Mouse (Mus musculus): ENCODE data around the gene Rptor. TPM values are rescaled to one million over a fixed set of nuclear protein-coding genes. Genes with fewer than 3 reads are reported as not detected.

The Rptor gene
- total and polyA plus RNA-seq, 2 experiments from 2014 or later = 8.5 to 64.8 TPM

- 77% methylated on average over 9 of the region's 9 CpGs for WGBS
- DNase-seq (ENCODE audit: low spot score) (no peak), ATAC-seq (ENCODE audit: low FRiP score) (no peak)
- Histone ChIP-seq H3K4me1 (ENCODE audit: insufficient read depth, low read length) (peaks cover 8% of the 10 kb centered on the region; the same call in 1 of the 2 replicates), H3K9me3 (ENCODE audit: low read length) (no peaks in the 10 kb centered on the region), H3K4me3 (ENCODE audit: low read depth, low read length) (no peak overlapping the region), H3K9ac (replicated peaks; ENCODE audit: low read length, poor library complexity, severe bottlenecking) (no peak overlapping the region), H3K27ac (ENCODE audit: low read depth, low read length) (no peak overlapping the region), H3K36me3 (ENCODE audit: insufficient read depth, low read length) (no peaks in the 10 kb centered on the region), H3K27me3 (ENCODE audit: insufficient read depth, low read length) (no peaks in the 10 kb centered on the region), H3K4me2 (ENCODE audit: low read depth, low read length, poor library complexity, severe bottlenecking) (no peak overlapping the region)
- no peak for TF ChIP-seq CTCF (IDR thresholded peaks at IDR 0.05)
Observed at GRCm38 (mm10) chr11:119762911-119763310, 160.2 kb downstream of the Rptor start.

DNA sequence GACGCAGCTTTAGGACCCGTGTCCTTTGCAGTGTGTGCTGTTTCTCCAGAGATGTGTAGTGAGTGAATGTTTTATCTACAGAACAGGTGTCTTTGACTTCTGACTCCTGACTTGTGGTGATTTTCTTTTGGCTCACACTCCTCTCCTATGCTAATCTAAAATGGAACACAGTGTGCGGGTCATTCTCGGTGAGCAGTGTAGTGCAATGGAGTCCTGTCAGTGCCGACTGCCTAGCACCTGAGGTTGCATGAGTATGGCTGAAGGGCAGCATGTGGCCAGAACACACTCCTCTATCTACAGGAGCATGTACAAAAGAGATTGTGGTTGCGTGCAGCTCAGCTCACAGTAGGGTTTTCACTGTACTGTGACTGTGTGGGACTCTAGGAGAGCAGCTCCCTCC is 163.3 kb downstream of the Rptor start:
- no peak overlapping the region for H3K9ac ChIP-seq (replicated peaks; ENCODE audit: low read length, poor library complexity, severe bottlenecking)
- no peak overlapping the region for H3K27ac ChIP-seq (ENCODE audit: low read depth, low read length)
- TF ChIP-seq CTCF (IDR thresholded peaks at IDR 0.05) = no peak
- H3K9me3 ChIP-seq (ENCODE audit: low read length) = no peaks in the 10 kb centered on the region
- WGBS = 80% methylated on average over 6 of the region's 6 CpGs
- ATAC-seq (ENCODE audit: low FRiP score) = no peak
- H3K4me1 ChIP-seq (ENCODE audit: insufficient read depth, low read length) = peaks cover 8% of the 10 kb centered on the region; the same call in 1 of the 2 replicates
- no peak for DNase-seq (ENCODE audit: low spot score)
- H3K4me2 ChIP-seq (ENCODE audit: low read depth, low read length, poor library complexity, severe bottlenecking) = no peak overlapping the region
- no peak overlapping the region for H3K4me3 ChIP-seq (ENCODE audit: low read depth, low read length)
- no peaks in the 10 kb centered on the region for H3K36me3 ChIP-seq (ENCODE audit: insufficient read depth, low read length)
- H3K27me3 ChIP-seq (ENCODE audit: insufficient read depth, low read length) = no peaks in the 10 kb centered on the region

DNA sequence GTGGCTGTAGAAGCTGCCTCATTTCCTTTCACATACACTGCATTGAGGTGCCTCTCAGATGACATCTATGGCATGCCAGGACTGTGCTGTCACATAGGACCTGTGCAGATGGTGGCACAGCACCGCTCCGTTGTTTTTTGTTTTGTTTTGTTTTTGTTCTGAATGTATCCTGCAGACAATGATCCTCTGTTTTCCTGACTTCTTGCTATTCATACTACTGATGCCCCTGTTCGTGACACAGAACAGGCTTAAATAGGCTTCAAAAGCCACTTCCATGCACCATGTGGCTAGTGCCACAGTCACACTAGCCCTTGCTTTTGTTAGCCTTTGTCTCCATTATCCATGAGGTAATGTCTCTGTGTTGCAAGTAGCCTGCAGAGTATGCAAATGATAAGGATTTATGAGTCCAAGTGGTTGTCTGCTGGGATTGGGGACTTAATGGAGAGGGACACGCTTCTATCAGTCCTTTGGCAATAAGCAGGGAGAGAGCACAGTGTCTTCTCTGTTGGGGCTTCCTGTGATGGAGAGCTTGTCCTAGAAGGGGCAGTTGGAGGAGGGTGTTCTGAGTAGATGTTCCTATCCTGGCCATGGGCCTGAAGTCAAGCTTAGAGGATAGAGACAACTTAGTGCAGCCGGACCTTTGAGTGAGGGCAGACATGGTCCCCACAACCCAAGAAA is 164.2 kb downstream of the Rptor start:
- DNase-seq (ENCODE audit: low spot score) = peak; percentile 40
- peaks cover 8% of the 10 kb centered on the region; the same call in 1 of the 2 replicates for H3K4me1 ChIP-seq (ENCODE audit: insufficient read depth, low read length)
- no peak overlapping the region for H3K9ac ChIP-seq (replicated peaks; ENCODE audit: low read length, poor library complexity, severe bottlenecking)
- ATAC-seq (ENCODE audit: low FRiP score) = no peak
- TF ChIP-seq CTCF (IDR thresholded peaks at IDR 0.05) = no peak
- H3K27ac ChIP-seq (ENCODE audit: low read depth, low read length) = no peak overlapping the region
- 0 out of 2 replicates have a peak, but pooled peaks cover 5% of the 10 kb centered on the region for H3K36me3 ChIP-seq (ENCODE audit: insufficient read depth, low read length)
- no peaks in the 10 kb centered on the region for H3K9me3 ChIP-seq (ENCODE audit: low read length)
- no peak overlapping the region for H3K4me2 ChIP-seq (ENCODE audit: low read depth, low read length, poor library complexity, severe bottlenecking)
- no peaks in the 10 kb centered on the region for H3K27me3 ChIP-seq (ENCODE audit: insufficient read depth, low read length)
- 40% methylated on average over 5 of the region's 5 CpGs for WGBS
- no peak overlapping the region for H3K4me3 ChIP-seq (ENCODE audit: low read depth, low read length)

DNA sequence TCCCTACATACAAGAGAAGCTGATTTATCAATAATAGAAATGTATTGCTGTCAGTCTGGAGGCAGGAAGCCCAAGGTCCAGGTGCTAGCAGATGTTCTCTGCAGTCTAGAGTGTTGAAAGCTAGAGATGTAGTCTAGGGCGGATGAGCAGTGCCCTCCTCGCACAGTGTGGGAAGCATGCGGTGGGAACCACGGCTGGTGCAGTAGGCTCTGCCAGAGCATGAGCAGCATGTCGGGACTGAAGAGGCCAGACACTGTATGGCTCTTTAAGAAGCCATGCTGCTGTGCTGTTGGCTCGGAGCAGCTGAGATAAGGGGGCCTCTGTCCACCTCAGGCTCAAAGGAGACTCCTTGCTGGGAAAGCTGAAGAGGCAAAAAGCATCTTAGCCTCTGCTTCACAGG is 164.8 kb downstream of the Rptor start:
- H3K27ac ChIP-seq (ENCODE audit: low read depth, low read length) = no peak overlapping the region; the same call in 1 of the 2 replicates
- H3K4me1 ChIP-seq (ENCODE audit: insufficient read depth, low read length) = peaks cover 8% of the 10 kb centered on the region; the same call in 1 of the 2 replicates
- H3K9me3 ChIP-seq (ENCODE audit: low read length) = no peaks in the 10 kb centered on the region
- no peak overlapping the region for H3K4me2 ChIP-seq (ENCODE audit: low read depth, low read length, poor library complexity, severe bottlenecking)
- no peak overlapping the region for H3K9ac ChIP-seq (replicated peaks; ENCODE audit: low read length, poor library complexity, severe bottlenecking)
- 0 out of 2 replicates have a peak, but pooled peaks cover 5% of the 10 kb centered on the region for H3K36me3 ChIP-seq (ENCODE audit: insufficient read depth, low read length)
- WGBS = 40% methylated on average over 6 of the region's 6 CpGs
- no peak overlapping the region for H3K4me3 ChIP-seq (ENCODE audit: low read depth, low read length)
- ATAC-seq (ENCODE audit: low FRiP score) (0 out of 2 replicates have a peak, but pooled peaks have one; percentile 44), DNase-seq (ENCODE audit: low spot score) (peak; percentile 51)
- no peak for TF ChIP-seq CTCF (IDR thresholded peaks at IDR 0.05)
- no peaks in the 10 kb centered on the region for H3K27me3 ChIP-seq (ENCODE audit: insufficient read depth, low read length)

GRCm38 (mm10) chr11:119768511-119768910 is 165.8 kb downstream of the Rptor start:
- ATAC-seq (ENCODE audit: low FRiP score) (no peak), DNase-seq (ENCODE audit: low spot score) (no peak)
- no peak for TF ChIP-seq CTCF (IDR thresholded peaks at IDR 0.05)
- Histone ChIP-seq H3K9ac (replicated peaks; ENCODE audit: low read length, poor library complexity, severe bottlenecking) (no peak overlapping the region), H3K4me2 (ENCODE audit: low read depth, low read length, poor library complexity, severe bottlenecking) (no peak overlapping the region), H3K4me3 (ENCODE audit: low read depth, low read length) (no peak overlapping the region), H3K27ac (ENCODE audit: low read depth, low read length) (no peak overlapping the region), H3K27me3 (ENCODE audit: insufficient read depth, low read length) (no peaks in the 10 kb centered on the region), H3K9me3 (ENCODE audit: low read length) (no peaks in the 10 kb centered on the region), H3K4me1 (ENCODE audit: insufficient read depth, low read length) (peaks cover 8% of the 10 kb centered on the region; the same call in 1 of the 2 replicates), H3K36me3 (ENCODE audit: insufficient read depth, low read length) (0 out of 2 replicates have a peak, but pooled peaks cover 5% of the 10 kb centered on the region)
- WGBS = 92% methylated on average over 4 of the region's 4 CpGs

DNA sequence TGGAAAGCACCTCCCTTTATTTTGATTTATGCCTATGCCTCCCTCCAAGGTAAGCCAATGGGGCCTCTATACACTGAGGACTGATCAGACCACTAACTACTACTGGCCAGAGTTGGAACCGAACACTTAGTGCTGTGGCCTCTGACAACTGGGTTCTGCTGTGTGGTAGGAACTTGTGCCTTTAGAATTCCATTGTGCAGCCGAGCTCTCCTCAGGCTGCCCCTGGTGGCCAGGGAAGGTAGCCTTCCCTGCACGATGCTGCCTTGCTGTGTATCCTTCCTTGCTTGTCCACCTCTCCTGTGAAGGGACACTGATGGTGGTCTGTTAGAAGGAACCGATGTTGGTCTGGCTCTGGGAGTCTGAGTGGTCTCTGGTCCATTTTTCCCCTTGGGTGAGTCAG is 167.0 kb downstream of the Rptor start:
- Histone ChIP-seq H3K4me1 (ENCODE audit: insufficient read depth, low read length) (peaks cover 8% of the 10 kb centered on the region; the same call in 1 of the 2 replicates), H3K27ac (ENCODE audit: low read depth, low read length) (no peak overlapping the region), H3K9me3 (ENCODE audit: low read length) (no peaks in the 10 kb centered on the region), H3K27me3 (ENCODE audit: insufficient read depth, low read length) (no peaks in the 10 kb centered on the region), H3K4me2 (ENCODE audit: low read depth, low read length, poor library complexity, severe bottlenecking) (no peak overlapping the region), H3K4me3 (ENCODE audit: low read depth, low read length) (no peak overlapping the region), H3K36me3 (ENCODE audit: insufficient read depth, low read length) (0 out of 2 replicates have a peak, but pooled peaks cover 5% of the 10 kb centered on the region), H3K9ac (replicated peaks; ENCODE audit: low read length, poor library complexity, severe bottlenecking) (no peak overlapping the region)
- DNase-seq (ENCODE audit: low spot score) (no peak), ATAC-seq (ENCODE audit: low FRiP score) (no peak)
- TF ChIP-seq CTCF (IDR thresholded peaks at IDR 0.05) = peak; percentile 61
- WGBS = 60% methylated on average over 4 of the region's 4 CpGs

Measured in midbrain, postnatal 0 days (tissue).